9 mouse cellular contexts compared by ENCODE assay signal in the genomic region with DNA sequence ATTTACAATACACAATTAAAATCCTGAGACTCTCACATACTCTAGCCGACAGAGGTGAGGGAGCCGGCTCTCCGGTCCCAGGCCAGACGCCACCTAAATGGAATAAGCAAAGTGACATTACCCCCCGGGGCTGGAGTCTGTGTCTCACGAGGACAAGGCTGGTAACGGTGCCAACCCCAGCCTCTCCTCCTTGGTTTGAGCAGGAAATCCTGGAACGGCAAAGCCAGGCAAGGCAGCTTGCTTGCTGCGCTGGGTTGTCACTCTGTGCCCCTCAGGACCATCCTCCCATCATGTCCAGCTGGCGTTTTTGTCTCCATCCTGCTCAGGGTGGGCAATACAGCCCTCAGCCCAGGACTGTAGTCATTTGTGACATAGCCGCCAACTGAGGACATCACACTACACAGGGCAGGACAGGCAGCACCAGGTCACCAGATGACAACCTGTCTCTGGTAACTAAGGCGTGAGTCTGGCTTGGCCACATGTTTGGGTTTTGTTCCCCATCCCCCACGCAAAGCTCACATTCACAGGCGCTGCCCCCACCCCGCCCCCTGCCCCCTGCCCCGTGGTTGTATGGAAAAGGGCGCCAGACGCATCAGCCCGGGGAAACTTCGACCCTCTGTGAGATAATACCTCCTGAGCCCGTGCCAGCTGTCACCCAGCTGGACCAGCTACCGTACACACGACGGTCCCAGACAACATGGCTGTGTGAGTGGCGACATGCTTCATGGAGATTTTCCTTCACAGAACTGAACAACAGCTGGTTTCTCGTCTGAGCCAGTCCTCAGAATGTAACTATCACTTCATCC. TPM values are rescaled to one million over a fixed set of nuclear protein-coding genes. Genes with fewer than 3 reads are reported as not detected.
DNase-seq lines count a peak whose midpoint lies in the region; ATAC-seq and TF ChIP-seq lines count a peak whose summit lies in the region.
"Had no signal": no experiment of that assay in that cellular context is flagged by ENCODE, and none has a peak within 500 bp of the region (broad histone marks: within the 10 kb centered on the region; RNA-seq: fewer than 3 reads in every experiment).

No protein-coding gene starts in this region.

- TF ChIP-seq CTCF in brain, embryonic 14.5 days (IDR thresholded peaks at IDR 0.05; ENCODE audit: borderline replicate concordance, extremely low read depth, insufficient read depth, insufficient read length): no peak
- TF ChIP-seq CTCF in left cerebral cortex, adult 2 months (IDR thresholded peaks at IDR 0.05): no peak

- intact Hi-C loops in heart, postnatal 36 days (cut with DNase I): no loop called here
- intact Hi-C loops in left cerebral cortex, postnatal 36 days (cut with DNase I): no loop called here
- intact Hi-C loops in left cerebral cortex, adult 2 months (cut with DNase I): no loop called here

- no peak overlapping the region for H3K4me3 ChIP-seq in heart, embryonic 13.5 days
- no peak overlapping the region for H3K4me3 ChIP-seq in embryonic facial prominence, embryonic 15.5 days (replicated peaks)
- no peak overlapping the region for H3K4me3 ChIP-seq in left cerebral cortex, adult 2 months
- H3K4me3 ChIP-seq: layer of hippocampus, adult 2 months had no signal

- H3K9me3 ChIP-seq in heart, embryonic 13.5 days: no peaks in the 10 kb centered on the region
- H3K9me3 ChIP-seq in embryonic facial prominence, embryonic 15.5 days (replicated peaks): no peaks in the 10 kb centered on the region

- DNase-seq in heart, postnatal 36 days: no peak
- peak; percentile 48 for DNase-seq in brain, embryonic 14.5 days (ENCODE audit: low read depth)
- peak; percentile 56 to 88 for DNase-seq in lung, postnatal 4 days
- no peak for DNase-seq in right cerebral cortex, postnatal 14 days
- DNase-seq in left cerebral cortex, postnatal 36 days (ENCODE audit: low spot score in 2 of 2): no peak
- no peak for DNase-seq in left cerebral cortex, adult 2 months (ENCODE audit: extremely low spot score in 1 of 2, low spot score in 2 of 2)

- peaks cover 100% of the 10 kb centered on the region for H3K4me1 ChIP-seq in heart, embryonic 13.5 days
- peaks cover 43% of the 10 kb centered on the region for H3K4me1 ChIP-seq in embryonic facial prominence, embryonic 15.5 days

- peak overlapping the region; percentile 62 for H3K27ac ChIP-seq in heart, embryonic 13.5 days (replicated peaks)
- H3K27ac ChIP-seq in embryonic facial prominence, embryonic 15.5 days (replicated peaks): no peak overlapping the region
- H3K27ac ChIP-seq in left cerebral cortex, adult 2 months: no peak overlapping the region
- H3K27ac ChIP-seq: layer of hippocampus, adult 2 months had no signal

- H3K4me2 ChIP-seq in heart, embryonic 13.5 days: no peak overlapping the region; the same call in 1 of the 2 replicates
- 0 out of 2 replicates have a peak overlapping the region, but pooled peaks have one; percentile 12 for H3K4me2 ChIP-seq in embryonic facial prominence, embryonic 15.5 days (replicated peaks)

- TF ChIP-seq POLR2A in brain, embryonic 14.5 days (IDR thresholded peaks at IDR 0.05; ENCODE audit: borderline replicate concordance, extremely low read depth, insufficient read depth, insufficient read length, poor library complexity, severe bottlenecking): no peak

- ATAC-seq in heart, embryonic 13.5 days (ENCODE audit: extremely low read depth, insufficient number of reproducible peaks, low FRiP score, low TSS enrichment): no peak
- no peak for ATAC-seq in embryonic facial prominence, embryonic 15.5 days (ENCODE audit: insufficient number of reproducible peaks, low FRiP score, low TSS enrichment, low read depth)

- H3K9ac ChIP-seq in heart, embryonic 13.5 days: peak overlapping the region; percentile 61
- H3K9ac ChIP-seq in embryonic facial prominence, embryonic 15.5 days: no peak overlapping the region

- WGBS in heart, embryonic 13.5 days: 47% methylated on average over 26 of the region's 26 CpGs
- WGBS in embryonic facial prominence, embryonic 15.5 days: 56% methylated on average over 26 of the region's 26 CpGs

- no peaks in the 10 kb centered on the region; the same call in 1 of the 2 replicates for H3K36me3 ChIP-seq in heart, embryonic 13.5 days
- H3K36me3 ChIP-seq in embryonic facial prominence, embryonic 15.5 days: no peaks in the 10 kb centered on the region

- H3K27me3 ChIP-seq in heart, embryonic 13.5 days (replicated peaks): no peaks in the 10 kb centered on the region
- H3K27me3 ChIP-seq in embryonic facial prominence, embryonic 15.5 days: no peaks in the 10 kb centered on the region

RNA-seq across cellular contexts. Expression of gene Mical3, which starts 49.3 kb away (rescaled TPM):
- 28.2 and 29.2 TPM in 2 replicates for polyA plus RNA-seq in heart, embryonic 13.5 days (2015; fragmentation: Nextera tagmentation; extraction: Ambion mirVana)
- 100 to 1,000 TPM; 119 to 136 TPM for total RNA-seq in heart, postnatal 36 days (2021)
- 31.2 and 57.5 TPM in 2 replicates for polyA plus RNA-seq in brain, embryonic 14.5 days (2012; rRNA removed)
- polyA plus RNA-seq in embryonic facial prominence, embryonic 15.5 days (2015; fragmentation: Nextera tagmentation; extraction: Ambion mirVana): 11.5 and 14.1 TPM in 2 replicates
- 100 to 1,000 TPM; 100 to 150 TPM for total RNA-seq in left cerebral cortex, postnatal 36 days (2021)
- total RNA-seq in left cerebral cortex, adult 2 months (2021): 100 to 1,000 TPM; 127 to 141 TPM

Comparison
In these comparisons a context has a peak if more than half of its experiments do, and no peak if none do; other contexts are left out.
1. DNase-seq: peak in brain, embryonic 14.5 days (single experiment) and lung, postnatal 4 days (2 of 2); none in heart, postnatal 36 days (0 of 2), right cerebral cortex, postnatal 14 days (single experiment), left cerebral cortex, postnatal 36 days (0 of 2) and left cerebral cortex, adult 2 months (0 of 2).